Mouse (Mus musculus) myocyte (in vitro differentiated cells): Measurements from ENCODE around the gene Cldn3.

Experiments
- MYOD1 ChIP-seq, 3 experiments: IDR thresholded peaks; one replicate each; pipeline ENCODE4 v1.6.1; 2011; ENCODE audit warnings: control low read depth in 2 of 3, low read depth in 2 of 3, mild to moderate bottlenecking in 2 of 3, moderate library complexity in 1 of 3; ENCODE audit not compliant: insufficient read length in 2 of 3, control insufficient read depth in 1 of 3
- POLR2A ChIP-seq: IDR thresholded peaks from one replicate; pipeline ENCODE4 v1.6.1; 2011; ENCODE audit warnings: low read depth, mild to moderate bottlenecking, control low read depth, moderate library complexity; ENCODE audit not compliant: insufficient read length
- TCF12 ChIP-seq: IDR thresholded peaks from one replicate; pipeline ENCODE4 v1.6.1; 2011; ENCODE audit warnings: mild to moderate bottlenecking, control low read depth; ENCODE audit not compliant: poor library complexity, insufficient read depth, severe bottlenecking

DNA sequence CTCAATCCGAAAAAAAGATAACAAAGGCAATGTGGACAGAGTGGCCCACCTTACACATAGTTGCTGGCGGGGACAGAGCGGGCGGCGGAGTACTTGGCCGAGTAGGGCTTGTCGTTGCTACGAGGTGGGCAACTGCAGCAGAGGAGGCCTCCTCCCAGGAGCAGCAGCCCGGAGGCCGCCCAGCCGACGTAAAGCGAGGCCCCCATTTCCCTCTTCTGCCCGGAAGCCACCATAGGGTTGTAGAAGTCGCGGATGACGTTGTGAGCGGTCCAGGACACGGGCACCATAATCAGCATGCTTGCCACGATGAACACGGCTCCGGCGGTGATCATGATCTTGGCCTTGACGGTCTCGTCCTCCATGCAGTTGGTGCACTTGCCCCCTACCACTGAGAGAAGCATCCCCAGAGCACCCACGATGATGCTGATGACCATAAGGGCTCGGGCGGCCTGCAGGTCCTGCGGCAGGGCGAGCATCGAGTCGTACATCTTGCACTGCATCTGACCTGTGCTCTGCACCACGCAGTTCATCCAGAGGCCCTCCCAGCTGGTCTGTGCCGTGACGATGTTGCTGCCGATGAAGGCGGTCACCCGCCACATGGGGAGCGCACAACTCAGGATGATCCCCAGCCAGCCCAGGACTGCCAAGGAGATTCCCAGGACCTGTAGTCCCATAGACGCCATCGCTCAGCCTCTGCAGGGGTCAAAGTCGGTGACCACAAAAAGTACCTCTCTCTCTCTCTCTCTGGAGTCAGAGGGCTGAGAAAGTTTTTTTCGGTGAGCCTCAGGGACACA, 39.8 kb upstream of the Cldn3 start:
- TF ChIP-seq POLR2A (no peak), TCF12 (no peak), MYOD1 (IDR thresholded peaks at IDR 0.05; ENCODE audit: control insufficient read depth in 1 of 3, insufficient read length in 2 of 3, low read depth in 2 of 3) (no peak)
